Mouse (Mus musculus) mammary gland, adult 2 months (tissue): ENCODE data around the gene Hs3st3b1. TPM values are rescaled to one million over a fixed set of nuclear protein-coding genes. Genes with fewer than 3 reads are reported as not detected.

Experiments
- polyA plus RNA-seq: library from polyadenylated mRNA; depleted of rRNA; stranded (reverse); fragments of >200 nt; gene quantifications from 2 replicates; pipeline ENCODE4 v1.2.3, GENCODE M21; 2012; ENCODE audit warnings: low replicate concordance; rRNA removed

Gene Hs3st3b1
- 7.9 and 17.9 TPM in 2 replicates for polyA plus RNA-seq

DNA sequence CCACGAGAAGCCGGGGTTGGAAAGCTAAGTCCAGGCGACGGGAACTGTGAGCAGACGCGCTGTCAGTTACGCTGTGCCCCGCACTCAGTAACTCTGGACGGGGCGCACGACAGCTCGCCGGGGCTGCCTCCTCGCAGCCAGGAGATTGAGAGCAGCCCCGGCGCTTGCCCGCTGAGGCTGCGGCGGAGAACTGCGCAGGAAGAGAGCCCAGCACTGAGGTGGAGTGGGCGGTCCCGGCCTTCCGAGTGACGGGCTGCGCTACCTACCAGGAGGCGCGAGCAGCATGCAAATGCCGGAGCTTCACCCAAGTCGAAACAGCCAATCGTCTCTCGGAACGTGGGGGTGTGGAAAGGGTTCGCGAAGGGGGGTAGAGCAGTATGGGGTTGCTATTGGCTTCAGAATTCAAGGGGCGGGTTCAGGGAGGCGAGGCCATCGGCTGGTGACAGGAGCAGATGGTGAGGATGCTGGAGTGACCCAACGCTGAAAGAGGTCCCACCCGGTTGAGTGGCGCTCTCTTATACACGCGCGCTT lies at the start of gene Hs3st3b1:
Gene Hs3st3b1 (minus strand): TSS at position 200 of the 531 bp plus-strand sequence.

Other genes with a start within 250 kb of the Hs3st3b1 start
- 15.0 and 18.6 TPM in 2 replicates for gene Cox10, start 157.2 kb upstream of the Hs3st3b1 start, polyA plus RNA-seq